Mouse (Mus musculus): ENCODE data around the gene Arid4b.

Arid4b gene

GRCm38 (mm10) chr13:14062209-14063012 lies 621 bp upstream of the Arid4b start:
- no peak for DNase-seq

DNA sequence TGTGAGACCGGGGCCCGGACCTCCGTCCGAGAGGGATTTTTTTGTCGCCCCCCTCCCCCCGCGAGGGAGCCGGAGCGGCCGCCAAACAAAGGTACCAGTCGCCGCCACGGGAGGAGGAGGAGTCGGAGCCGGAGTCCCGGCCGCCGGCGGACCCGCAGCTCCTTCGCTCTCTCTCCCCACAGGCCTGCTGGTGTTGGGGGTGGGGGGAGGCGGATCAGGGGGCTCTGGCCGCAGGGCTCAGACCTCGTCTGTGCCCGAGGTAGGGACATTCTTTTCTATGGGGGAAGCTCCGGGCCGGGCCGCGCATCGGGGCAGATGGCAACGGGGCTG lies 875 bp downstream of the Arid4b start:
- no peak for DNase-seq

DNA sequence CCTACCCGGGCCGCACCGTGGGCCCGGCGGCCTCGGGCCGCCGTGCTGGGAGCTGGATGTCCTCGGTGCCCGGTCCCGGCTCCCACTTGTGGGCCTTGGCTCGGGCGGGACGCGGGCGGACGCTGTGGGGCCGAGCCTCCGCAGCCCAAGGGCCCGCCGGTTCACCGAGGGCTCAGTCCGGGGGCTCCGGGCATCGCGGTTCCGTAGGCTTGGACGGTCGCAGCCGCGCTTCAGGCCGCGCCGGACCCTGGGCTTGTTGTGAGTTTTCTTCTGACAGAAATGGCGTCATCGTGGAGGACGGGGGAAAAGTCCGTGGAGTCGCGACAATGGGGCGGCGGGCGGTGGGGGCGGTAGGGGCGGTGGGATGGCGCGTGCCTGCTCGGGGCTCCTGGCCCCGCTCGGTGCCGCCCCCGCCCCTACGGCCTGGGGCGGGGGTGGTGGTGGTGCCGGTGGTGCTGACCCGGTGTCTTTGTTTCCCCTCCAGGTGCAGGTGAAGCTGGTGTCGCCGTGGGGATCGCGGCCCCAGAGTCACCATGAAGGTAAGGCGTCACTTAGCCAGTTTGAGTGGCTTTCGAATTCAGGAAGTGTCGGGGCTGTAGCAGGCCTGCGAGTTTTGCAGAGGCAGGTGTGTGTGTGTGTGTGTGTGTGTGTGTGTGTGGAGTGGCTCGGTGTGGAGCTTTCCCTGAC lies 1.5 kb downstream of the Arid4b start:
- peak; percentile 18 for DNase-seq

DNA sequence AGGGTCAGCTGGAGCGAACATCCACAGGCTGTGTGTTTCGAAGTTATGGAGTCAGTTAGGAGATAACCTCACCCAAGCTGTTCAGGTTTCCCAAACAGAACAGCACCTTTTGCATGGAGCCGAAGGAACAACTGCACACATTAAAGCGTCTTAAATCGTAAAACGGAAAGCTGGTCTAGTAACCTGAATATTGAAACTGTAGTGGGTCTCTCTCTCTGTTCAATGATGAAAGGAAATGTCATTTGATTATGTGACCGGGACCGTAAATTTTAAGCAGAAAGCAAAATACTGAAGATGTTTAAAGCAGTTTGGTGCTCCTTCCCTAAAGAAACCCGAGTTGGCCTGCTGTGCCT lies 2.0 kb downstream of the Arid4b start:
- no peak for DNase-seq

DNA sequence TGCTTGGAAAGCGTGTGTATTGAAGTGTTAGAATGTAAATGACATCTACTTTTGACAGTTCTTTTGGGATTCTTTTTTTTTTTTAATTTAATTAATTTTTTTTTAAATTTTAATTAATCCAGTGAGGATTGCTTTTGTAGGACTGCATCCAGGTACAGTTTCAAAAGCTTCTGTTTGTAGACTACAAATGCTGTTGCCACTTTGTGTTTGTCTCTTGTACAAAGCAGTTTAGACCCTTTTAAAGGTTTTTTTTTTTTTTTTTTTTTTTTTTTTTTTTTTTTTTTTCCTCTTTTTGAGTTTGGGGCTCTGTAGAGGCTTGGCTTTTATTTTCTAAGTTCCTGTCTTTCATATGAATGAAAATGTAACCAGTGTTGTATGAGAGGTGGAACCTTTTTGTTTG lies 2.7 kb downstream of the Arid4b start:
- DNase-seq, result no peak

DNA sequence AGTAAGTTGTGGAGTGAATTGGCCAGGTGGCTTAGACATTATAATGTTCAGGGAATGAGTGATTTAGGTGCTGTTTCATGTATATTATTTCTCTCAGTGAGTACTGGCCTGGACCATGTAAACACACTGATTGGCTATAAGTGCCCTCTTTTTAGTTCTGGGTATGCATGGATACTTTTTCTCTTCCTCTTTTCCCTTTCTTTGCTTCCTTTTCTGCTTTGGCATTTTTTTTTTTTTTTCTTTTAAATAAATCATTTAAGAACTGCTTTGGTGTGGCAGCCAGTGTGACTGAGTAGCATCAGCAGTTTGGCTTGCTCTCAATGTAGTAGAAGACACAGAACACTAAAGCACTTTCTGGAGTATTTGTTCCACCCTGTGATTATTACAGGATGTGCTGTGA lies 5.0 kb downstream of the Arid4b start:
- no peak for DNase-seq

DNA sequence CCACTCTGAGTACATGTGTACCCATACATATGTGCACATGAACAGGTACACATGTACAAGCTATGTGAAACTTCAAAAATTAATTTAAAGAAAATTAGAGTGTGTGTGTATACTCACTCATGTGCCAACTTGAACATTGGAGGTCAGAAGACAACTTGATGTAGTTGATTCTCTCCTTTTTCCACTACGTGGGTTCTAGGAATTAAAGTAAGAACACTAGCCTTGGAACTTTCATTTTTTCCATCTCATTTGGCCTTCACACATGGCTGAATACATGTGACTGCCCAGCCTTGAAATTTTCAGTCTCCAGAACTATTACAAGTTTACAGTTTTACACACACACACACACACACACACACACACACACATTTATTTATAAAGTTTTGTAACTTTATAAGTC lies 6.3 kb downstream of the Arid4b start:
- no peak for DNase-seq

GRCm38 (mm10) chr13:14074371-14074770 lies 11.3 kb downstream of the Arid4b start:
- no peak for DNase-seq

- no peak for DNase-seq
Measured at GRCm38 (mm10) chr13:14075326-14075725, 12.3 kb downstream of the Arid4b start.

DNA sequence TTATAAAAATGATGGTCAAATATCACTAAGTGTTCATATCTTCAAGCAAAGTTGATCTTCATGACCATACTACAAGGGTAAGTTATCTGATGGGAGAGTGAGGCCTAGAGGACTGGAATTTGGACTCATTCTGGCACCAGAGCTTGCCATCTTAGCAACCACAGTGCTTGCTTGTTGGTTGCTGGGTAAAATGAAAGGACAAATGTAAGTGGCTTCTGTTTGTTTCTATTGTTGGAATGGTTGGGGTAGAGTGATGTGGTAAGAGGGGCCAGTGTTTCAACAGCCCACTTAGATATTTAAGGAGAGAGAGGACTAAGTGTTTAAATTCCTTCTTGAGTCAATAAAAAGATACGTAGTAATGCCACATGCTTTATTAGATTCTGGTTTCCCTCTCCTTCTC lies 25.6 kb downstream of the Arid4b start:
- no peak for DNase-seq

DNA sequence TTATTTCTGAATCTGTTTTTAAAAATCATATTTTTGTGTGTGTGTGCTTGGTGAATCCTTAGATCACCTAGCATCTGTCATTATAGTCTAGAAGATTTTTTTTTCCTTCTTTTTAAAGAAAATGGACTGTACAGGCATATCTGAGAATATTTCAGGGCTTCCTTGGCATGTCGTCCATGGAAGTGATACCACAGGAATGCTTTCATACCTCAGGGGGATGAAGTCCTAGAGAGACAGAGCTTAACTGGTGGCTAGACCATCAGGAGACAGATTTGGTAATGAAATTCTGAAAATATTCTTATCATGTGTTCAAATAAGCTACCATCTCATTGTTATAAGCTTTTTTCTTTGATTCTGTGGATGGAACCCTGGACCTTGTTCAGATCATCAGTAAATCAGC lies 40.0 kb downstream of the Arid4b start:
- no peak for DNase-seq

GRCm38 (mm10) chr13:14110154-14110873 lies 47.3 kb downstream of the Arid4b start:
- DNase-seq, result no peak

DNA sequence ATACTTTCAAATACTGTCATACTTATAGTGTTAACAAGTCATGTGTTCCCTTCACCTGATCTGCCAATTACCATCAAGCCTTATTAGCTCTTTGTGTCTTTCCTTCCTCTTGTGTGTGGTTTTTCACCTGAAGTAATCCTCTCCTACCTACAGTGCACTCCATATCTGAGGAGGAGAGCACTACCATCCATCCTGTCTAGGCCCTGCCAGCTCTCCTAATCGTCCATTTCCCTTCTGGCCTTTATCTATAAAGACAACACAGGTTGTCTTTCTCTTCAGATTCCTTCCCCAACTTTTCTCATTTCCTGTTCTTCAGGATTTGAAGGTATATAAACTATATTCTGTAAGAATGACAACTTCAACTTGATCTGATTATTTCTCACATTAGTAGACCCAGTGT lies 48.1 kb downstream of the Arid4b start:
- no peak for DNase-seq

GRCm38 (mm10) chr13:14113746-14114528 lies 50.9 kb downstream of the Arid4b start:
- no peak for DNase-seq

GRCm38 (mm10) chr13:14115805-14116204 lies 52.8 kb downstream of the Arid4b start:
- no peak for DNase-seq

DNA sequence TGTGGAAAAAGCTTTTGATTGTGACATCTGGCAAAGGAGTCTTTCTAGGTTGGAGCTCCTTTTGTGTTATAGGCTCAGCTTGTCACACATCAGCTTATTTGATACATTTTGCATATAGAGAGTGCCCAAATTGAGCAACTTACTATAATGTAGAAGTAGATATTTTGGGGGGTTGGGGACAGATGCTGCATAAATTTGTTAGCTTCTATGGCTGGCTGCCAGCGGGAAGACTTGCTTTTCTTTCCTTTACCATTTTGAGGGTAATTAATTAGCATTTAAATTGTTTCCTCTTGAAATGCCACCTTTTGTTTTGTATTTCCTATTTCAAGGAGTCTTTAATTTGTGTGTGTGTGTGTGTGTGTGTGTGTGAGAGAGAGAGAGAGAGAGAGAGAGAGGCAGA lies 68.6 kb downstream of the Arid4b start:
- DNase-seq, result no peak

DNA sequence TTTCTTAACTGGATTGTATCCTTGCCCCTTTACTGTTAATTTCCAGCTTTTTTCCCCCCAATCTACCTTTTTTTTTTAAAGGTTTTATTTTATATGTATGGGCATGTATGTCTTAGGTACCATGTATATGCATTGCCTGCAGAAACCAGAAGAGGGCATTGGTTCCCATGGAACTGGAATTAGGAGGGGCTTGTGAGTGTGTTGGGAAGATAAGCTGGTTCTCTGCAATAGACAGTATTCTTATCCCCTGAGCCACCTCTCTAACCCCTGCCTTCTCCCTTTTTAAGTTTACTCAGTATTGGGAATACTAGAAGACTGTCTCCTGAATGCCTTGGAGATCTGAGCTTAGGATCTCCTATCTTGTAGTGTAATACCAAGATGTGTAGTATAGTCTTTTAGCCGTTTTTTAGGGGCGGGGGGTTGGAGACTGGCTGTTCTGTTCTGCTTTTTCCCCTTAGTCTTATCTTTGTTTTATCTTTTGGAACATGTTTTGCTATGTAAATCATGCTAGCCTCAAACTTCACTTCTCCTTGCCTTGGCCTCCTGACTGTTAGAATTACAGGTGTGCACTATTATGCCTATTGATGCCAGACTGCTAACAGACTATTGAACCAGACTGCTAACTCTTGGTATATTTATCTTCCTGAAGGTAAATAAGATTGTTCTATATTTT lies 79.4 kb downstream of the Arid4b start:
- no peak for DNase-seq

DNA sequence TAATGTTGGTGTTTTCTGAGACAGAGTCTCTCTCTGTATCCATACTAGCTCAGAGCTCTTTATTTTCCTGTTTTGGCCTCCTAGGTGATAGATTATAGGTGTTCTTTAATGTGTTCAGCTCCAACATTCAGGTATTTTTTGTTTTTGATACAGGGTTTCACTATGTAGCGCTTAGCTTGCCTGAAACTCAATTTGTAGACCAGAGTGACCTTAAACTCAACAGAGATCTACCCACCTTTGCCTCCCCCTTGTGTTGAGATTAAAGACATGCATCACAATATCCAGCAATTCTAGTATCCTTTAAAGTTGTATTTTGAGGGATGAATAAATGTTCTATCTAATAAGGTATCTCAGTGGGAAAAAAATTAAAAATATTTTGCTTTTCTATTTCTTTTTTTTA lies 115.0 kb downstream of the Arid4b start:
- DNase-seq, result no peak

DNA sequence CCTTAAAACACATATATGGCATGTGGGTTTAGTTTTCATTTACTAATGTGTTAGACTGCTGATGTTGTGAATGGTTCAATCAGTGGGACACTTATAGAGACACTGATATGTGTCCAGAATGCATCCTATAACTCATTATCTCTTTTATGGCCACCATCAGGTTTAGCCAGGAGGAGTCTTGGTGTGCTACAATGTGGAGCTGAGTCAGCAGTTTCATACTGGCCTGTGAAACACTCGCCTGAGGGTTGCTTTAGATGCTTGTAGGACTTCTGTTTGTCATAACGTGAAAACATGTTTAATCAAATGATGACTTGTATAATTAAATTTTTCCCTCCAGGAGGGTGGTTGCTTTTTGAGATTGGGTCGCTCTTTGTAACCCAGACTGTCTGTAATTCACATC lies 116.6 kb downstream of the Arid4b start:
- DNase-seq, result no peak

DNA sequence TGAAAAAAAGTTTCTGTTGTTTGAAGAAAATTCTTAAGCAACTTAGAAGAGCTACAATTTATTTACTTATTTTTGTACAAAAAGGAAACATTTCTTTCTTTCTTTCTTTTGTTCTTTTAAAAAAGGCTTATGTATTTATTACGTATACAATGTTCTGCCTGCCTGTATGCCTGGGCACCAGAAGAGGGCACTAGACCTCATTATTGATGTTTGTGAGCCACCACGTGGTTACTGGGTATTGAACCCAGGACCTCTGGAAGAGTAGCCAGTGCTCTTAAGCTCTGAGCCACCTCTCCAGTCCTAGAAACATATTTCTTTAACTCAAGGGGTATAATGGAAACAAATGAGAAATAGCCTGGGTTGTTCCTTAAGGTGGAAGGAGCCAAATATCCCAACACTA lies 182.9 kb downstream of the Arid4b start:
- no peak for DNase-seq
